Mouse (Mus musculus) embryonic facial prominence, embryonic 11.5 days (tissue): ENCODE results near the gene Samhd1. TPM values are rescaled to one million over a fixed set of nuclear protein-coding genes. Genes with fewer than 3 reads are reported as not detected.

Experiments used
- ATAC-seq: fragments of 200-750 bp; cut with Nextera tagmentation; replicated peaks from 2 replicates; pipeline ENCODE4 v1.8.0; 2017; ENCODE audit warnings: low read depth; ENCODE audit not compliant: insufficient number of reproducible peaks, low FRiP score, low TSS enrichment
- DNase-seq: peaks from one replicate; pipeline ENCODE4 v3.0.0-alpha.2; 2015; ENCODE audit warnings: low spot score
- H3K27ac ChIP-seq: fragments of 300-500 bp; sonication (generic); replicated peaks from 2 replicates; pipeline ENCODE4 v1.5.1; 2014; ENCODE audit warnings: mild to moderate bottlenecking, low read depth, low read length, control low read depth
- H3K27me3 ChIP-seq: fragments of 300-500 bp; sonication (generic); 2 replicates; pipeline ENCODE4 v1.6.1; 2014; ENCODE audit warnings: mild to moderate bottlenecking, low read length, moderate library complexity, mixed read lengths; ENCODE audit not compliant: control insufficient read depth, insufficient read depth
- H3K36me3 ChIP-seq: fragments of 300-500 bp; sonication (generic); replicated peaks from 2 replicates; pipeline ENCODE4 v1.6.1; 2014; ENCODE audit warnings: low read depth, mild to moderate bottlenecking, low read length, moderate library complexity, mixed read lengths; ENCODE audit not compliant: control insufficient read depth, insufficient read depth
- H3K4me1 ChIP-seq: fragments of 300-500 bp; sonication (generic); 2 replicates; pipeline ENCODE4 v1.6.1; 2014; ENCODE audit warnings: low read length, mixed read lengths; ENCODE audit not compliant: control insufficient read depth, insufficient read depth
- H3K4me2 ChIP-seq: fragments of 300-500 bp; sonication (generic); 2 replicates; pipeline ENCODE4 v1.6.1; 2014; ENCODE audit warnings: low read depth, mild to moderate bottlenecking, control low read depth, low read length, moderate library complexity
- H3K4me3 ChIP-seq: fragments of 300-500 bp; sonication (generic); 2 replicates; pipeline ENCODE4 v1.5.1; 2014; ENCODE audit warnings: low read depth, low read length, control low read depth
- H3K9ac ChIP-seq: fragments of 300-500 bp; sonication (generic); replicated peaks from 2 replicates; pipeline ENCODE4 v1.6.1; 2014; ENCODE audit warnings: mild to moderate bottlenecking, control low read depth, low read length
- H3K9me3 ChIP-seq: fragments of 300-500 bp; sonication (generic); replicated peaks from 2 replicates; pipeline ENCODE4 v1.6.1; 2016; ENCODE audit warnings: mild to moderate bottlenecking, low read length, inconsistent platforms, mixed read lengths; ENCODE audit not compliant: control insufficient read depth
- WGBS: fragments of 180-500 bp; shearing (Covaris S2); extraction: QIAGEN DNeasy Blood & Tissue Kit; methylation state at CpG from one replicate; pipeline ENCODE4 v1.1.7; 2014; 5-methylcytosine and 5-hydroxymethylcytosine counted together
- polyA plus RNA-seq: library from polyadenylated mRNA; unstranded; fragments of >200 nt; fragmentation: Nextera tagmentation; extraction: Ambion mirVana; gene quantifications from 2 replicates; pipeline ENCODE4 v1.2.1, GENCODE M21; 2014

Samhd1 gene
- polyA plus RNA-seq, 1 experiment from 2014 or later = 34.0 TPM

DNA sequence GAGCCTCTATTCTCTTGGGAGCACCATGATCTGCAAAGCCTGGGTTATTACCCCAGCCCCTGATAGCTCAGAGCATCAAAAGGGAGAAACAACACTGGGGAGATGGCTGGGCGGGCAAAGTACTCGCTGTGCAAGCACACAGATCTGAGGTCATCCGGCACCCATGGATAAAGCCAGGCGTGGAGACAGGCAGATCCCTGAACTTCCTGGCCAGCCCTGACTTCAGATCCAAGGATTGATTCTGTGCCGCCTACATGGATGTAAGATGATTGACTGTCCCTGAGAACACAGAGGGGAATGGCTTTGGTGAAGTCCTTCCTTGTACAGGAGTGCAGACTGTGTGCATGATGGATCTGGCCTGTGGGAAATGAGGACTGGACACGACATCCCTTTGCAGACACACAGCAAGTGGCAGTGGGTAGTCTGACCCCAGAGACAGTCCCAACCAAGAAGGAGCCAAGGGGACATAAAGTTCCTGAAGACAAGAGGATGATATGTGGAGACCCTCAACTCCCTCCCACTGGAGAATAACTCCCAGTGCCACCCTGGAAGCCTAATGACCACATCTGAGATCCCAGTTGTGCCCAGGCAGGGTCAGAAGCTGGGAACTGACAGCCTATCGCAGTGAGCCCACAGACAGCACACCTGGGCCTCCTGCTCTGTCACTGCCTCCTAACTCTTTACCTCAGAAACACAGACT, 68.2 kb downstream of the Samhd1 start:
- DNase-seq (no peak), ATAC-seq (no peak)
- Histone ChIP-seq H3K4me2 (no peak overlapping the region), H3K9ac (no peak overlapping the region), H3K4me3 (no peak overlapping the region), H3K4me1 (peaks cover 7% of the 10 kb centered on the region; the same call in 1 of the 2 replicates), H3K27me3 (no peaks in the 10 kb centered on the region), H3K9me3 (no peaks in the 10 kb centered on the region), H3K27ac (no peak overlapping the region), H3K36me3 (0 out of 2 replicates have a peak, but pooled peaks cover 2% of the 10 kb centered on the region)
- WGBS = 88% methylated on average over 7 of the region's 7 CpGs

DNA sequence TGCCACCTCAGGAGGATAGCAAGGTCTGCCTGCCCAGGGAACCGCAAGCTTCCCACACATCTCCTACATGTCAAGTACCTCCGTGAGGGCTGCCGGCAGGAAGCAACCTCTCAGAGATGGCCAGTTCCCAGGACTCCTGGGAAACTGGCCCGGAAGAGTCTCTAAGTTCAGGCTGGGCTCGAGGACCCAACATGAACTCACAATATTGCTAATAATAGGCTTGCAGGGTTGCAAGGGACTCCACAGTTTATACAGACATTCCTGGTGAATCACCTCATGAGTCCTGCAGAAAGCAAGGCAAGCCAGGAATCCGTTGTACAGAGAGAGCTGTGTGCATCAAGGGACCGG, 69.2 kb downstream of the Samhd1 start:
- peaks cover 3% of the 10 kb centered on the region; the same call in 1 of the 2 replicates for H3K4me1 ChIP-seq
- H3K4me3 ChIP-seq = no peak overlapping the region
- no peak overlapping the region for H3K4me2 ChIP-seq
- no peak overlapping the region for H3K9ac ChIP-seq
- H3K27me3 ChIP-seq = no peaks in the 10 kb centered on the region
- 0 out of 2 replicates have a peak, but pooled peaks cover 2% of the 10 kb centered on the region for H3K36me3 ChIP-seq
- no peak for DNase-seq
- H3K9me3 ChIP-seq = no peaks in the 10 kb centered on the region
- no peak overlapping the region for H3K27ac ChIP-seq
- ATAC-seq = no peak
- 78% methylated on average over 7 of the region's 7 CpGs for WGBS

DNA sequence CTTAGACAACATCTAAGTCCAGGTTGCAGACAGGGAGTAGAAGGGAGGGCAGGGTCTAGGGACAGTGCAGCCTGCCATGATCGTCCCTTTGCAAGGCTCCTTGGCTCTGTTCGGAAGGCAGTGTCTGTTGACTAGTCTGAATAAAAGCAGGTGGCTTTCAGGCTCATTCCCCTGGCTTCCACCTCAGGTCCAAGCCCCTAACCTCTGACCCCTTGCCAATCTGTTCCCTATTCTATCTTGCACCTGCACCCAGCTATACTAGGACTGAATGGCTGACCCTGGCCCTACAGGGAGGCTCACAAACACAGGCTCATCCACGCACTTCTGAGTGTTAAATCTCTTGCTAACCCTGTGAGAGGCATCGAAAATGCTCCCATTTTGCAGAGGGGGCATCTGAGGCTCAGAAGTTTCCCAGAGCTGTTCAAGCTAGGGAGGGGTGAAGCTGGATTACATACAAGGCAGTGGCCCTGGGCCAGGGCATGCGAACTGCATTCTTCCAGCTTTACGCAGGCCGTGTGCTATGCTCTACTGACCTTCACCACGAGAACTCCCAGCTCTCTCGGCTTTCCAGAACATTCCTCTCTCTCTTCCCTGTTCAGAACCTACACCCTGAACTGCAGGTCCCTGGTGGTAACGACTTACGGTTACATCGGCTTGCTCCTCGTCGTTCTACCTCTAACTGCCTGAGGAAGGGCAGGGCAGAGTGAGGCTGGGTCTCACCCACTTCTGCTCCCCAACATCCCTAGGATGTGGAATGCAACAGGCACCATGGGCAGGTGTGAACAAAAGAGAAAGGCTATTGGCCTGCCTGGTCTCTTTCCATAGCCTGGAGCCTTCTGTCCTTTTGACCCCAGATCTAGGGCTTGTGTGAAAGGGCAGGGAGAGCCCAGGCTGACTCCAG, 69.8 kb downstream of the Samhd1 start:
- no peak overlapping the region for H3K4me2 ChIP-seq
- ATAC-seq = no peak

GRCm38 (mm10) chr2:157064136-157064535, 70.9 kb downstream of the Samhd1 start:
- Histone ChIP-seq H3K4me1 (no peaks in the 10 kb centered on the region), H3K27ac (no peak overlapping the region), H3K9ac (no peak overlapping the region), H3K4me3 (no peak overlapping the region), H3K9me3 (no peaks in the 10 kb centered on the region), H3K4me2 (no peak overlapping the region), H3K27me3 (no peaks in the 10 kb centered on the region), H3K36me3 (peaks cover 5% of the 10 kb centered on the region; the same call in 1 of the 2 replicates)
- ATAC-seq = no peak
- WGBS = 78% methylated on average over 7 of the region's 7 CpGs
- no peak for DNase-seq

More for the DNA sequence above, 69.8 kb downstream of the Samhd1 start:
- H3K27me3 ChIP-seq = no peaks in the 10 kb centered on the region
- 0 out of 2 replicates have a peak, but pooled peaks cover 2% of the 10 kb centered on the region for H3K36me3 ChIP-seq
- no peaks in the 10 kb centered on the region for H3K9me3 ChIP-seq
- 83% methylated on average over 14 of the region's 14 CpGs for WGBS
- no peak overlapping the region for H3K9ac ChIP-seq
- no peak for DNase-seq
- no peak overlapping the region for H3K4me3 ChIP-seq
- no peak overlapping the region for H3K27ac ChIP-seq
- H3K4me1 ChIP-seq = peaks cover 3% of the 10 kb centered on the region; the same call in 1 of the 2 replicates

DNA sequence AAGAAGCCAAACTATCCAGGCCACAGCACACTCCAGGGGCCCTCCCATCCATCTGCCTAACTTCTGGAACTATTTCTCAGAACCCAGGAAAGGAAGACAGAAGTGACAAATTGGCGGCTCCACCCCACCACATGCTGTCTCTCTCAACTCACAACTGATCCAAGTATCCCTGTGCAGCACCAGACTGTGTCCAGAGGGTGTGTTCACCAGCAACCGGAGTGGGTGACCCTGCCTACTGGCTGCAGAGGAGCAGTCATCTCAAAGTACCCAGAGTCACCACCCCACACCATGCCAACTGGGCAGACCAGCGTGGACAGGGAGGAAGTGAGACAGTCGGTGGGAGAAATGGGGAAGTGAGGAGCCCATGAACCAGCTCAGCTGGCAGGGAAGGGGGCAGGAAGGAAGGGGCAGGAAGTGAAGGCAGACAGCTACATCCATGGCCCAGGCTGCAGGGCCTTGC, 71.8 kb downstream of the Samhd1 start:
- no peaks in the 10 kb centered on the region for H3K27me3 ChIP-seq
- H3K4me1 ChIP-seq = peaks cover 5% of the 10 kb centered on the region
- H3K9me3 ChIP-seq = no peaks in the 10 kb centered on the region
- H3K27ac ChIP-seq = no peak overlapping the region
- H3K4me3 ChIP-seq = no peak overlapping the region
- no peak overlapping the region for H3K4me2 ChIP-seq
- 74% methylated on average over 4 of the region's 4 CpGs for WGBS
- H3K9ac ChIP-seq = no peak overlapping the region; the same call in 1 of the 2 replicates
- peaks cover 5% of the 10 kb centered on the region; the same call in 1 of the 2 replicates for H3K36me3 ChIP-seq
- DNase-seq = no peak
- no peak for ATAC-seq

DNA sequence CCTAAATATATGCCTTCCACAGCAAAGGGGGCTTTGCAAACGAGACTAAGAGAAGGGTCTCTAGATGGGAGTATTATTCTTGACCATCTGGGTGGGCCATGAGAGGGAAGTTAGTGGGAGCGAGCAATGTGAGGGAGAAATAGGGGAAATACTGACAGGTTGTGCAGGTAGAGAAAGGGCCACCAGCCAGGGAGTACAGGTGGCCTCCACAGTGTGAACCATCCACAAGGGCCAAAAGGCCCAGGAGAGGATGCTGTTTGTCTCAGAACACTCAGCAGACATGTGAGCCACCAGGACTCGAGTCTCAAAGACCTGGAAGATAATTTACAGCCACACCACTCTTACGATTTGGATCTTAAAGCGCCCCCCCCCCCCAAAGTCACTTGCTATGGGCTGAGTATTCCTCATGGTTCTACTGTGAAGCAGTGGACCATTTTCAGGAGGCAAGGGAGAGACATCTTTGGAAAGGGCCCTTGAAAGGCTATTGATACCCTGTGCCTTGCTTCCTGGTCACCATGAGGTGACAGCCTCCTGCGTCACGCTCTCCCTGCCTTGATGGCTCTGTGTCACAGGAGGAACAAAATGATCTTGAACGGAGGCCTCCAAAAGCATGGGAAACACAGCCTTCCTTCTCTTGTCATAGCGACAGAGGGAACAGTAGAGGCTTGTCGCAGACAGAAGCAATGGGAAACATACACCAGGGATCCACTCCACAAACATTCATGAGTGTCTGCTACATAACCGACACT, 74.3 kb downstream of the Samhd1 start:
- Histone ChIP-seq H3K4me1 (peaks cover 7% of the 10 kb centered on the region), H3K36me3 (peaks cover 3% of the 10 kb centered on the region; the same call in 1 of the 2 replicates), H3K9ac (no peak overlapping the region), H3K27ac (no peak overlapping the region), H3K27me3 (no peaks in the 10 kb centered on the region), H3K9me3 (no peaks in the 10 kb centered on the region), H3K4me3 (no peak overlapping the region), H3K4me2 (no peak overlapping the region)
- 91% methylated on average over 11 of the region's 11 CpGs for WGBS
- DNase-seq (no peak), ATAC-seq (no peak)

GRCm38 (mm10) chr2:157060037-157060436, 75.0 kb downstream of the Samhd1 start:
- Histone ChIP-seq H3K27me3 (no peaks in the 10 kb centered on the region), H3K9me3 (no peaks in the 10 kb centered on the region), H3K27ac (no peak overlapping the region), H3K9ac (no peak overlapping the region), H3K36me3 (peaks cover 3% of the 10 kb centered on the region; the same call in 1 of the 2 replicates), H3K4me3 (no peak overlapping the region), H3K4me2 (no peak overlapping the region), H3K4me1 (peaks cover 7% of the 10 kb centered on the region)
- DNase-seq (no peak), ATAC-seq (no peak)
- WGBS = 92% methylated on average over 14 of the region's 14 CpGs
